Mouse (Mus musculus): ENCODE data around the gene Blzf1.

Gene Blzf1

DNA sequence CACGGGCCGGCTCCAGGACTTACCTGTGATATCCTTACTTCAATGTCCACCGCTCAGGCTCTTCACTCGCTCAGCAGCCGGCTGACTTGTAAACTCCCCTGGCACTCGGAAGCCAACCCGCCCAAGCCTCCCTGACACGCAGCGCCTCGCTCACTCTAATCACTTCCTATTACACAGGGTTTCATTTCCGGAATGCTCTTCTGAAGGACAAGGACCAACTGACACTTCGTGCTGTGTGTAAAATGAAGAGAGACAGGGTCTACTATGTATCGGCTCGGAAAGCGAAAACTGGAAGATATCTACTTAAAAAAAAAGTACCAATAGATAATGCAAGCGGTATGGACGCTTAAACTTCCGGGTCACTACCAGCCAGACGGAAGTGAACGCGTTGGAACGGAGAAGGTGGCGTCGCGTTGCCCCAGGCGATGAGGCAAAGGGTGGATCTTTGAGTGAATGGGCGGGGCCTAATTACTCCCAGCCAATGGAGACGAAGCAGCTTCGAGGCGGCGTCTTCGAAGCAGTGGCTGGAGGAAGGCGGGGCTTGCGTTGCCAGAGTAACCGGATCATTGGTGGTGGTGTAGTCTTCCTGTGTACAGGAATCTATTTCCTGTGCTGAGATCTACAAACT, at the start of gene Blzf1:
Gene Blzf1 (minus strand): TSS at position 366 of the 628 bp plus-strand sequence.
- peak; percentile 95 to 99 for DNase-seq (ENCODE audit: low spot score in 2 of 2)

- DNase-seq (ENCODE audit: low spot score in 2 of 2) = no peak
These were observed 46.2 kb upstream of the Blzf1 start for GRCm38 (mm10) chr1:164353443-164353842.

DNA sequence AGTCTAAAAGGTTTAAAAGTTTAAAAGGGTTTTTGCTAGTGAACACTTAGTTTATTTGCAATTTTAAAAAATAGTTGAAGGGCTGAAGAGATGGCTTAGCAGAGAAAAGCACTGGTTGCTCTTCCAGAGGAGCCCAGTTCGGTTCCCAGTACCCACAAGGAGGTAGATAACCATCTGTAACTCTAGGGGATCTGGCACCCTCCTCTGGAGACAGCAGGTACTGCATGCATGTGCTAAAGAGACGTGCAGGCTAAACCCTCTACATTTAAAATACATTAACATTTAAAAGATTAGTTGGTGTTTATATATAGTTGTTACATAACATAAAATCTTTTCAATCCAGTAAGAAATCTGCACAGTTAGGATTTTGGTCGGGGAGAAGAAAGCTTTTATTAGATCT, 34.9 kb upstream of the Blzf1 start:
- peak; percentile 28 to 60 for DNase-seq (ENCODE audit: low spot score in 2 of 2)

DNA sequence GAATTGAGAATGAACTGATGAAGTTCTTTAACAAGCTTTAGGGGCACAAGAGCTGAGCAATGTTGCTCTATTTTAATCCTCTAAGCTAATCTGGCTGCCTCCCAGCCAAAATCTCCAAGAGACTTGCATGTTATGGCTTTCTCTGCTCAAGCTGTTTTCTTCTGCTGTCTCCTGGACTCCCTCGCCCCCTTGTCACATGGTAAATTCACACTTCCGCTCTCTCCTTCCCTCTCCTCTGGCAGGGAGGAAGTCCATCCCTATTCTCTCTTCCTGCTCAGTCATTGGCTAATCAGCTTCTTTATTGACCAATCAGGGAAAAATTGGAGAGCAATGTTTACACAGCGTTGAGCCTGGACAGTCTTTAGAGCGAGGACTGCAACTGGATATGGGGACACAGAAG, 28.6 kb upstream of the Blzf1 start:
- DNase-seq (ENCODE audit: low spot score in 2 of 2) = no peak

DNA sequence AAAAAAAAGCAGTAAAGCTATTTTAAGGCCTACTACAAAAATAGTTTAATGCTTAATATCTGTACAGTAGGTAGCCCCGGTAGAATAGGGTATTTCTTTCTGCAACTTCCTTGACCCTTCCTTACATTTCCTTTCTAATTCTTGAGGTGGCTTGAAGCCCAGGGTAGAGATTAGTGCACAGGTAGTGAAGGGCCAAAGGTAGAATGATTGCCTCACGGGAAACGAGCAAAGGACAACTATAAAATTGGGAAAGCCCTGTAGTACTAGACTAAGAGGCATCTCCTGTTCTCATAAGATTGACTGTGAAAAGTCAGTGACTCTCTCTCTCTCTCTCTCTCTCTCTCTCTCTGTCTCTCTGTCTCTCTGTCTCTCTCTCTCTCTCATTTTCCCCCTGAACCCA, 28.1 kb upstream of the Blzf1 start:
- DNase-seq (ENCODE audit: low spot score in 2 of 2) = no peak

GRCm38 (mm10) chr1:164332559-164332958, 25.3 kb upstream of the Blzf1 start:
- no peak for DNase-seq (ENCODE audit: low spot score in 2 of 2)

- no peak for DNase-seq (ENCODE audit: low spot score in 2 of 2)
These were observed 20.5 kb upstream of the Blzf1 start for GRCm38 (mm10) chr1:164327764-164328163.

DNA sequence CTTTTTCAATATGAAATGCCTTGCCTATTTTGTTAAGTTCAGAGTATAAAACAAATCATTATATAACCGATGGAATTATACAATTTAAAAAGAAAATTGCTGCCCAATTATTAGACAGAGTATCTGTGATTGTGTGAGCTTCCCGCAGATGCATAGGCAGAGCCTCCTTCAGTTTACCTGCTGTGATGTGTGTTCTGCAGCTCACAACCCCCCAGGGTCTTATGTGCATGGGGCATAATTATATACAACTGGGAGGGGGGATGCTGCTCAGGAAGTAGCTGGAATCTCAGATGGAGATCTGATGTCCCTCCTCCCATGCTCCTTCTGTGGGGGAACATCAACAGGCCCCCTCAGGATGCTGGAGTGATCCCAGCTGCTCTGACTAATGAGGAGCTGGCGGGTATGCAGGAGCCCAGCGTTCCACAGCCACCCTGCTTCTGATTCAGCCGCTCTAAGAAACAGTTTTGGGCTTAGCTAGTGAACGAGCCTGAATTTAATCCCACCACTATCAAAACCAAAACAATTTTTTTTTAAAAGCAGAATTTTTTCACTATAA, 19.4 kb upstream of the Blzf1 start:
- no peak for DNase-seq (ENCODE audit: low spot score in 2 of 2)

DNA sequence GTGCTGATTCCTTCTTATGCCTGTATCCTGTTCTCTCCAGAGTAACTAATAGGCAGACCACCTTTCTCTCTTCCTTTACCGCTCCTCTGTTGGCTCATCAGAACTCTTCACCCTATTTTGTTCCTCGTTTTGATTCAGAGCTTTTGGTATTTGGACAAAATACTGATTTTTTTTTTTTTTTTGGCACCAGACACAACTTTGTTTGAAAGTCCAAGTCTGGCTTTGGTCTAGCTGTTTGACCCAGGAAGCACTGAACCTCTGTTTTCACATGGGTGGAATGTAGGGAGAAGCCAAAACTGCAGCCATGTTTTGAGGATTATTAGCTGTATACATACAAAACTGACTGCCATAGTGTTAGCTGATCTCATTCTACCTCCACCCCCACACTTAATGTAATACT, 17.6 kb upstream of the Blzf1 start:
- no peak for DNase-seq (ENCODE audit: low spot score in 2 of 2)

GRCm38 (mm10) chr1:164324221-164324620, 16.9 kb upstream of the Blzf1 start:
- DNase-seq (ENCODE audit: low spot score in 2 of 2) = no peak

DNA sequence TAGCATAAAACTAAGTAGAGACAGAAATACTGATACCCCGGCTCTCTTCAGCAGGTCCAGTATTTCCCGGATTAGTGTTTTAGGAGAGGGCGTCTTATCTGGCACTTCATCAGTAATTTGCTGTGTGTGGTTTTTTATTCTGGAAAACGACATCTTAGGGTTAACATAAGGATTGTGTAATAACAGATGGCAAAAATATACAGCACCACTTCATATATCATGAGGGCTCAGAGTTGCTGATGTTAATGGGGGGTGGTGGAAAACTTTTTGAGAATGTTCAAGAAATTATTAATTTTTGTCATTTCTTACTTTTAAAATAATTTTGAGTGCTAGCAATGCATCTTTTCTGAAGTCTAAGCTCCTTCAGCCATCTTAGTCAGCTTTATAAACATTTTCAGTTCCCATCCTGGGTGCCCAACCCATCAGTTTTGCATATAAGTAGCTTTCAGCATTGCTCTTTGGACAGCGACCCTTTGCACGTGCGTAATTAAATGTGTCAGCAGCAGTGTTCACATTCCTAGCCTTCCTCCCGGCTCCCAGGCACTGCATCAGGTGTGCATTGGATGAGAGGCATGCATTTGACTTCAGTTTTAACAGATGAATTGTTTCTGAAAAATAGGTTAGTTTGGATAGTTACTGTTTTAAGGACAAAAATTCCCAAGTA, 15.8 kb upstream of the Blzf1 start:
- DNase-seq (ENCODE audit: low spot score in 2 of 2) = no peak

GRCm38 (mm10) chr1:164321408-164321807, 14.1 kb upstream of the Blzf1 start:
- DNase-seq (ENCODE audit: low spot score in 2 of 2) = no peak

DNA sequence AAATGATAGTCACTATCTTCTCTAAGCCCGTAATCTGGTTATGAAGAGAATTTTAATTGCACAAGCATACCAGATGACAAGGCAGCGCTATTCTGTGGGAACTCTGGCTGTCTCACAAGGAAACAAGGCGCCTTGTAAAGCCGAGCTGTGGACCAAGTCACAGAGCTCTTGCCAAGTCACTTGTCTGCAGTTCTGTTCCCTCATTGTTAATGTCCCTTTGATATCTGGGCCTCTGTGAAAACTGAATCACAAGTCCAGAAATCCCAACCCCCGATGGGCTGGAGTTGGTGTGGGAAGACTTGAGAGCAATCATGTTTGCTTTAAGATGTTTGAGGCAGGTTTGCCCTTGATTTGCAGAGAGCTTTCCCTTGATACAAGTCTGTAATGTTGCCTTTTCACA, 13.4 kb upstream of the Blzf1 start:
- no peak for DNase-seq (ENCODE audit: low spot score in 2 of 2)

DNA sequence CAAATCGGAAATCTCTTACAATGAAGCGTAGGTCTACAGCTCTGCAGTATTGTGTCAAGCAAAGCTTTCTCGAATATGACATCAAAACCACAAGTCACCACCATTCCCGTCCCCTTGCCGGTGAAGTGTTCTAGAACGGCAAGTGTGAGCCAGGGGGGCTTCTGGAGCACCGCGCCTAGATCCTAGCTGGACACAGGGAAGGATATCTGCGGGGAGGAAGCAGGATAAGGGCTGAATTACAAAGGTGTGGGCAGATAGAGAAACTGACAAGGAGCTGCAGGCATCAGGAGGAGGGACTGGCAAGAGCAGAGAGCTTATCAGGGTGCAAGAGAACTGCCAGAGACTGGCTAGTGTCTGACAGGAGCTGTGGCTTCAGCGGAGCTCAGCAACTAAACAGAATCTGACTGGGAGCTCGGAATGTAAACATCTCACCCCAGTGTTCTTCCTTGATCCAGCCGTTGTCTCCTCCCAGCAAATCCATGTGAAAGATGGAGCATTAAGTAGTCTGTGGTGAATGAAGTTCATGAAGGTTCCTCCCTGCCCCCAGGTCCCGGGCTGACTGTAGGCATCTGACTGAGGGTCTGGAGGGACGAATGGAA, 12.4 kb upstream of the Blzf1 start:
- no peak for DNase-seq (ENCODE audit: low spot score in 2 of 2)

- DNase-seq (ENCODE audit: low spot score in 2 of 2) = no peak
These were observed 11.2 kb upstream of the Blzf1 start for GRCm38 (mm10) chr1:164318474-164318873.

DNA sequence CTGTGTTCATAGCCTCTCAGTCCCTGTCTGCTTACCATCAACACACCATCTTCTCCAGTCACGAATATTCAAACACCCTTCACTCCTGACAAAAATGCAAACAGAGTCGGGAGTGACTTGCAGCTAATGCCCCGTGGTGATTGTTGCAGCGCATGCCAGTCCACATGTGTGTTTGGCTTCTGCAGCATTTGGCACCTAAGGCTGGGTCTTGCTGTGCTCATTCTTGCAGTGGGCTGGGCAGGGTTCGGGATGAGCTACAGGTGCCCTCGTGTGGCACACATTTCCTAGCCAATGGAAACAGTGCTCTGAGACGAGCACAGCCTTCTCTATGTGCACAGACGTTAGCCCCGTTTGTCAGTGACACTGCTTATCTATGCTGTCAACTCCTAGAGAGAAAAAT, 10.0 kb upstream of the Blzf1 start:
- DNase-seq (ENCODE audit: low spot score in 2 of 2) = no peak

DNA sequence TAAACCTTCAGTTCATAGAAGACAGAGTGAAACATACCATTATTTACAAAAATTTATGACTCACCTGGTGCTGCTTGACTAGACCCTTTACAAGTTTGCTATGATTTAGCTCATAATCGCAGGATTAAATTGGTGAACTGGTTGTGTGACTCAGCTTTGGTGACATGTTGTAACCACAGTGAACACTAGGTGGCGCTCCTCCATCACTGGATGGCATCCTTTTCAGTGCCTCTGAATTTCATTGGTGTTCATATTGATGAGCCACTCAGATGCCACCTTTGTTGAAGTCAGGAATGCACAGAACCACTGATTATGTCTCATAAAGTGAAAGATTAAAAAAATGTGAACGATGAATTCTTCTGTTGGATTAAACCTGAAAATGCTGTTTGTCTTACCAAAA, 9.4 kb upstream of the Blzf1 start:
- peak; percentile 56 to 85 for DNase-seq (ENCODE audit: low spot score in 2 of 2)

DNA sequence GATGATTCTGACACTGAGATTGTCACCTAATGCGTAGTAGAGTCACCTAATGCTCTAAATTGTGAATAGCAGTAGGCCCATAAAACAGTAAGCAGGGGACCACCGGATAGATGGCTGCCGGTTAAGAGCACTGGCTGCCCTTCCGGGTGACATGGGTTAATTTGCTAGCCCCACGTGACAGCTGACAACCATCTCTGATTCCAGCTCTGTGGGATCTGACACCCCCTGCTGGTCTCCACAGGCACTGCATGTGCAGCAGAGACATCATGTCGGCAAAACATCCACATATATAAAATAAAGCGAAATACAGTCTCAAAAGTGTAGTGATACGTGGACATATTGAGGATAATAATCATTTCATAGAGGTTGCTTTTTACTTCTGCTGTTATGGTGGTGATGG, 8.0 kb upstream of the Blzf1 start:
- DNase-seq (ENCODE audit: low spot score in 2 of 2) = peak; percentile 28 to 68

- no peak for DNase-seq (ENCODE audit: low spot score in 2 of 2)
These were observed 6.8 kb upstream of the Blzf1 start for GRCm38 (mm10) chr1:164314085-164314484.

GRCm38 (mm10) chr1:164307922-164308321, 633 bp upstream of the Blzf1 start:
- no peak for DNase-seq (ENCODE audit: low spot score in 2 of 2)

DNA sequence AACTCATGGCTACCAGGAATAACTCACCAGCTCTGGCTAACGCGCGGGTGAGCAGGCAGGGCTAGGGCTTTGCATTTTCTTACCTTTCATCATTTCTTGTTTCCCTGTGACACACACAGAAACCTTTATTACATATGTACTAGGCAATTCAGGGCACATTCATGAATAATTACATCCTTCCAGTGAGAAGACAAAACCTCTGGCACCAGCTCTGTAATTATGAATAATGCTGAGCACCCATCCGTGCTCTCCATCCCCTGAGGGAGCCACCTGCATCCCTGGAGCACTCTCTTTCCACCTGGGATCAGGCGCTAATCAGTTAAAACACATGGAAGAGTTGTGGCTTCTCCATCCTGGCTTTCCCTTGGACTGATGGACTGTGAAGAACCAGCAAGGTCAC, 3.5 kb downstream of the Blzf1 start, which contains the start of gene Nme7:
Gene Nme7 (plus strand): TSS at position 301 of the 400 bp plus-strand sequence.
- no peak for DNase-seq (ENCODE audit: low spot score in 2 of 2)

DNA sequence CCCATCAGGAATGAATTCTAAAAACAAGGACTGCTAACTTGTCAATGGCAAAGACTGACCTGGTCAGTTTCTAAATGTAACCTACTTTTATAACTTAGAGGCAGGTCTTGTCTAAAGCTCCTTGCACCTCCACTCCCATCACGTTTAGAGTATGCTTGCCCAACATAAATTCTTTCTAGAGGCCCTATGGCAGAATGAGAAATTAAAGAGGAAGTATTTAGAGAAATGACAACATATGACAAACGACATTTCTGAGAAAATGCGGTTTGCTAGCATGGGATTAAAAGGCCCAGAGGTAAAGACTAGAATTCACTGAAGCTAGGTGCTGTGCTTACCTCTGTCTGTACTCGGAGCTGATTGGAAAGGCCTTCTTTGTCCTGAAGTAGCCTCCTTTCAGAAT, 5.3 kb downstream of the Blzf1 start:
- no peak for DNase-seq (ENCODE audit: low spot score in 2 of 2)

GRCm38 (mm10) chr1:164296473-164296872, 10.8 kb downstream of the Blzf1 start:
- no peak for DNase-seq (ENCODE audit: low spot score in 2 of 2)
